Mouse (Mus musculus): ENCODE data around the gene Mtf2. TPM values are rescaled to one million over a fixed set of nuclear protein-coding genes. Genes with fewer than 3 reads are reported as not detected.

Gene Mtf2
- polyA plus RNA-seq (2012) = 23.8 and 29.5 TPM in 2 replicates

GRCm38 (mm10) chr5:108065465-108066411 is at the start of gene Mtf2:
Mtf2 (plus strand) TSS chr5:108065674.

GRCm38 (mm10) chr5:108132441-108133243 is 67.2 kb downstream of the Mtf2 start, which contains the start of the genes Tmed5 and Ccdc18:
Tmed5 (minus strand) TSS chr5:108132620.
Ccdc18 (plus strand) TSS chr5:108132875.

Other genes with a start within 250 kb of the Mtf2 start
- gene Ube2d2b, start 235.6 kb upstream of the Mtf2 start, polyA plus RNA-seq (2012) = not detected in 2 replicates
- 2.1 and 2.2 TPM in 2 replicates for gene Evi5, start 190.6 kb upstream of the Mtf2 start, polyA plus RNA-seq (2012)
- gene Rpl5, start 165.2 kb upstream of the Mtf2 start, polyA plus RNA-seq (2012) = 53.2 and 63.9 TPM in 2 replicates
- 0.78 and 1.7 TPM in 2 replicates for gene Fam69a, start 78.6 kb upstream of the Mtf2 start, polyA plus RNA-seq (2012)
- 82.3 and 91.3 TPM in 2 replicates for gene Tmed5, start 66.9 kb downstream of the Mtf2 start, polyA plus RNA-seq (2012)
- gene Ccdc18, start 67.2 kb downstream of the Mtf2 start, polyA plus RNA-seq (2012) = 0.87 and 1.2 TPM in 2 replicates
- 30.9 and 34.9 TPM in 2 replicates for gene Dr1, start 203.2 kb downstream of the Mtf2 start, polyA plus RNA-seq (2012)
- 0.70 and 0.74 TPM in 2 replicates for gene Pigg, start 246.9 kb downstream of the Mtf2 start, polyA plus RNA-seq (2012)

Data from megakaryocyte-erythroid progenitor cell, adult 5 weeks (primary cell).